Mouse (Mus musculus) liver, embryonic 12.5 days (tissue): ENCODE measurements around the gene Sipa1l1. TPM values are rescaled to one million over a fixed set of nuclear protein-coding genes. Genes with fewer than 3 reads are reported as not detected.

Experiments used
- ATAC-seq: fragments of 200-750 bp; cut with Nextera tagmentation; 2 replicates; pipeline ENCODE4 v1.8.0; 2017; ENCODE audit warnings: moderate number of reproducible peaks, mild to moderate bottlenecking, moderate library complexity
- H3K27ac ChIP-seq: fragments of 300-500 bp; sonication (generic); 2 replicates; pipeline ENCODE4 v1.5.1; 2016; ENCODE audit warnings: mild to moderate bottlenecking
- H3K27me3 ChIP-seq: fragments of 300-500 bp; sonication (generic); replicated peaks from 2 replicates; pipeline ENCODE4 v1.6.1; 2016; ENCODE audit warnings: mild to moderate bottlenecking, moderate library complexity
- H3K36me3 ChIP-seq: fragments of 300-500 bp; sonication (generic); 2 replicates; pipeline ENCODE4 v1.6.1; 2016; ENCODE audit warnings: mild to moderate bottlenecking, moderate library complexity
- H3K4me1 ChIP-seq: fragments of 300-500 bp; sonication (generic); 2 replicates; pipeline ENCODE4 v1.6.1; 2016
- H3K4me2 ChIP-seq: fragments of 300-500 bp; sonication (generic); 2 replicates; pipeline ENCODE4 v1.6.1; 2016; ENCODE audit warnings: mild to moderate bottlenecking, moderate library complexity
- H3K4me3 ChIP-seq: fragments of 300-500 bp; sonication (generic); 2 replicates; pipeline ENCODE4 v1.5.1; 2016; ENCODE audit warnings: mild to moderate bottlenecking, moderate library complexity
- H3K9ac ChIP-seq: fragments of 300-500 bp; sonication (generic); 2 replicates; pipeline ENCODE4 v1.6.1; 2016; ENCODE audit warnings: mild to moderate bottlenecking, moderate library complexity
- H3K9me3 ChIP-seq: fragments of 300-500 bp; sonication (generic); replicated peaks from 2 replicates; pipeline ENCODE4 v1.6.1; 2016; ENCODE audit warnings: mild to moderate bottlenecking, moderate library complexity
- WGBS: fragments of 180-500 bp; shearing (Covaris S2); methylation state at CpG from one replicate; pipeline ENCODE4 v1.1.7; 2016; ENCODE audit not compliant: insufficient replicate concordance; 5-methylcytosine and 5-hydroxymethylcytosine counted together
- polyA plus RNA-seq: library from polyadenylated mRNA; unstranded; fragments of >200 nt; fragmentation: Nextera tagmentation; extraction: Ambion mirVana; gene quantifications from 2 replicates; pipeline ENCODE4 v1.2.1, GENCODE M21; 2016

Gene Sipa1l1
- polyA plus RNA-seq, 1 experiment from 2014 or later: 10.6 TPM

GRCm38 (mm10) chr12:82382932-82383331, 213.8 kb downstream of the Sipa1l1 start:
- 79% methylated on average over 3 of the region's 3 CpGs for WGBS
- Histone ChIP-seq H3K27ac (no peak overlapping the region), H3K4me3 (no peak overlapping the region), H3K36me3 (peaks cover 20% of the 10 kb centered on the region), H3K9me3 (no peaks in the 10 kb centered on the region), H3K27me3 (no peaks in the 10 kb centered on the region), H3K4me2 (no peak overlapping the region), H3K9ac (no peak overlapping the region), H3K4me1 (no peaks in the 10 kb centered on the region)
- ATAC-seq: no peak

GRCm38 (mm10) chr12:82384719-82385118, 215.6 kb downstream of the Sipa1l1 start:
- H3K27ac ChIP-seq: no peak overlapping the region
- H3K9ac ChIP-seq: no peak overlapping the region
- H3K36me3 ChIP-seq: peaks cover 20% of the 10 kb centered on the region
- no peaks in the 10 kb centered on the region for H3K4me1 ChIP-seq
- ATAC-seq: no peak
- no peaks in the 10 kb centered on the region for H3K9me3 ChIP-seq
- no peak overlapping the region for H3K4me3 ChIP-seq
- 80% methylated on average over 8 of the region's 8 CpGs for WGBS
- H3K27me3 ChIP-seq: no peaks in the 10 kb centered on the region
- H3K4me2 ChIP-seq: no peak overlapping the region

- no peak overlapping the region for H3K27ac ChIP-seq
- H3K4me3 ChIP-seq: no peak overlapping the region
- H3K36me3 ChIP-seq: peaks cover 20% of the 10 kb centered on the region
- H3K9me3 ChIP-seq: no peaks in the 10 kb centered on the region
- no peak for ATAC-seq
- WGBS: 72% methylated on average over 3 of the region's 3 CpGs
- no peak overlapping the region for H3K9ac ChIP-seq
- H3K4me1 ChIP-seq: no peaks in the 10 kb centered on the region
- no peaks in the 10 kb centered on the region for H3K27me3 ChIP-seq
- H3K4me2 ChIP-seq: no peak overlapping the region
Measured at GRCm38 (mm10) chr12:82387042-82387441, 217.9 kb downstream of the Sipa1l1 start.

GRCm38 (mm10) chr12:82387647-82388046, 218.5 kb downstream of the Sipa1l1 start:
- 79% methylated on average over 3 of the region's 3 CpGs for WGBS
- Histone ChIP-seq H3K4me1 (no peaks in the 10 kb centered on the region), H3K4me2 (no peak overlapping the region), H3K9ac (no peak overlapping the region), H3K27me3 (no peaks in the 10 kb centered on the region), H3K36me3 (peaks cover 20% of the 10 kb centered on the region), H3K9me3 (no peaks in the 10 kb centered on the region), H3K27ac (no peak overlapping the region), H3K4me3 (no peak overlapping the region)
- no peak for ATAC-seq

GRCm38 (mm10) chr12:82388144-82388543, 219.0 kb downstream of the Sipa1l1 start:
- no peaks in the 10 kb centered on the region for H3K27me3 ChIP-seq
- H3K4me3 ChIP-seq: no peak overlapping the region
- H3K27ac ChIP-seq: no peak overlapping the region
- H3K9ac ChIP-seq: no peak overlapping the region
- H3K36me3 ChIP-seq: peaks cover 20% of the 10 kb centered on the region
- no peak for ATAC-seq
- no peaks in the 10 kb centered on the region for H3K9me3 ChIP-seq
- H3K4me1 ChIP-seq: 0 out of 2 replicates have a peak, but pooled peaks cover 4% of the 10 kb centered on the region
- no peak overlapping the region for H3K4me2 ChIP-seq

GRCm38 (mm10) chr12:82394118-82394861, 225.2 kb downstream of the Sipa1l1 start:
- Histone ChIP-seq H3K36me3 (no peaks in the 10 kb centered on the region), H3K27me3 (no peaks in the 10 kb centered on the region), H3K4me2 (no peak overlapping the region), H3K27ac (no peak overlapping the region), H3K4me1 (peaks cover 10% of the 10 kb centered on the region; the same call in 1 of the 2 replicates), H3K4me3 (no peak overlapping the region), H3K9ac (no peak overlapping the region), H3K9me3 (no peaks in the 10 kb centered on the region)
- WGBS: 36% methylated on average over 8 of the region's 8 CpGs
- ATAC-seq: no peak

GRCm38 (mm10) chr12:82395194-82395593, 226.1 kb downstream of the Sipa1l1 start:
- H3K27me3 ChIP-seq: no peaks in the 10 kb centered on the region
- no peaks in the 10 kb centered on the region for H3K36me3 ChIP-seq
- H3K9me3 ChIP-seq: no peaks in the 10 kb centered on the region
- H3K4me2 ChIP-seq: no peak overlapping the region
- 72% methylated on average over 4 of the region's 4 CpGs for WGBS
- ATAC-seq: no peak
- H3K9ac ChIP-seq: no peak overlapping the region
- H3K27ac ChIP-seq: no peak overlapping the region
- peaks cover 10% of the 10 kb centered on the region; the same call in 1 of the 2 replicates for H3K4me1 ChIP-seq
- no peak overlapping the region for H3K4me3 ChIP-seq

GRCm38 (mm10) chr12:82397193-82397592, 228.1 kb downstream of the Sipa1l1 start:
- Histone ChIP-seq H3K4me2 (0 out of 2 replicates have a peak overlapping the region, but pooled peaks have one; percentile 8), H3K27me3 (no peaks in the 10 kb centered on the region), H3K27ac (no peak overlapping the region), H3K9ac (no peak overlapping the region), H3K4me3 (no peak overlapping the region), H3K4me1 (peaks cover 10% of the 10 kb centered on the region; the same call in 1 of the 2 replicates), H3K9me3 (no peaks in the 10 kb centered on the region), H3K36me3 (no peaks in the 10 kb centered on the region)
- ATAC-seq: no peak
- 84% methylated on average over 8 of the region's 8 CpGs for WGBS

GRCm38 (mm10) chr12:82397751-82398150, 228.6 kb downstream of the Sipa1l1 start:
- H3K27me3 ChIP-seq: no peaks in the 10 kb centered on the region
- WGBS: 81% methylated on average over 9 of the region's 9 CpGs
- peaks cover 10% of the 10 kb centered on the region; the same call in 1 of the 2 replicates for H3K4me1 ChIP-seq
- H3K4me3 ChIP-seq: no peak overlapping the region
- ATAC-seq: no peak
- no peaks in the 10 kb centered on the region for H3K9me3 ChIP-seq
- 0 out of 2 replicates have a peak overlapping the region, but pooled peaks have one; percentile 8 for H3K4me2 ChIP-seq
- no peak overlapping the region for H3K9ac ChIP-seq
- no peak overlapping the region; the same call in 1 of the 2 replicates for H3K27ac ChIP-seq
- H3K36me3 ChIP-seq: peaks cover 5% of the 10 kb centered on the region; the same call in 1 of the 2 replicates

- H3K4me1 ChIP-seq: peaks cover 3% of the 10 kb centered on the region; the same call in 1 of the 2 replicates
- peaks cover 15% of the 10 kb centered on the region for H3K36me3 ChIP-seq
- no peak for ATAC-seq
- H3K9ac ChIP-seq: no peak overlapping the region
- H3K9me3 ChIP-seq: no peaks in the 10 kb centered on the region
- H3K27me3 ChIP-seq: no peaks in the 10 kb centered on the region
- no peak overlapping the region for H3K4me2 ChIP-seq
- 75% methylated on average over 2 of the region's 2 CpGs for WGBS
- H3K4me3 ChIP-seq: no peak overlapping the region
- H3K27ac ChIP-seq: no peak overlapping the region
Measured at GRCm38 (mm10) chr12:82398926-82399325, 229.8 kb downstream of the Sipa1l1 start.

GRCm38 (mm10) chr12:82399971-82400720, 231.0 kb downstream of the Sipa1l1 start:
- Histone ChIP-seq H3K27me3 (no peaks in the 10 kb centered on the region), H3K27ac (no peak overlapping the region), H3K9ac (no peak overlapping the region), H3K4me2 (no peak overlapping the region), H3K4me3 (no peak overlapping the region), H3K36me3 (peaks cover 22% of the 10 kb centered on the region), H3K9me3 (no peaks in the 10 kb centered on the region), H3K4me1 (peaks cover 3% of the 10 kb centered on the region; the same call in 1 of the 2 replicates)
- no peak for ATAC-seq
- WGBS: 82% methylated on average over 6 of the region's 6 CpGs

GRCm38 (mm10) chr12:82400783-82401182, 231.7 kb downstream of the Sipa1l1 start:
- ATAC-seq: no peak
- H3K36me3 ChIP-seq: peaks cover 22% of the 10 kb centered on the region
- H3K27me3 ChIP-seq: no peaks in the 10 kb centered on the region
- no peaks in the 10 kb centered on the region for H3K9me3 ChIP-seq
- 77% methylated on average over 7 of the region's 7 CpGs for WGBS
- H3K4me1 ChIP-seq: peaks cover 3% of the 10 kb centered on the region; the same call in 1 of the 2 replicates
- H3K9ac ChIP-seq: no peak overlapping the region
- no peak overlapping the region for H3K4me3 ChIP-seq
- H3K27ac ChIP-seq: no peak overlapping the region
- no peak overlapping the region for H3K4me2 ChIP-seq
